Mouse (Mus musculus) embryo, embryonic 11 days (tissue): Measurements from ENCODE around the gene Gm13420.
"Not testable (repeated sequence)": the region's sequence is repeated elsewhere in the genome, so short reads cannot be mapped to it uniquely, and the experiment has no call there.

ENCODE experiments used
- DNase-seq: peaks from one replicate; pipeline ENCODE4 v3.0.0-alpha.2; 2015

Gene Gm13420

GRCm38 (mm10) chr2:29737209-29737925 lies 14.1 kb downstream of the Gm13420 start:
- no peak for DNase-seq

- DNase-seq = no peak
Measured at GRCm38 (mm10) chr2:29735708-29736107, 15.8 kb downstream of the Gm13420 start.

DNA sequence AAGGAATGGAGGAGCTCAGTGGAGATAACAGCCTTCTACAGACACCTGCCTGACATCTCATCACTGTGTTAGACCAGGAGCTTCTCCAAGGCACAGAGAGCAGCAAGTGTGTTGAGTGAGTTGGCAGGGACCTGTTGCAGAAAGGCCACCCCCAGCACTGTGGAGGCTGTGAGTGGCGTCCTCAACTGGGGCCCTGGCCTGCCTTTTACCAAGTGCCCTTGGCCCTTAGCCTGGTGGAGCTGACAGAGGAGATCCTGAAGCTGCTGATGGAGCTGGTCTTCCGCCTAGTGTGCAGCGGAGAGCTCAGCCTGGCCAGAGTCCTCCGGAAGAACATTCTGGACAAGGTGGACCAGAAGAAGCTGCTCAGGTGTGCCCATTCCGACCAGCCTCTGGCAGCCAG lies 18.1 kb downstream of the Gm13420 start:
- DNase-seq = no peak

DNA sequence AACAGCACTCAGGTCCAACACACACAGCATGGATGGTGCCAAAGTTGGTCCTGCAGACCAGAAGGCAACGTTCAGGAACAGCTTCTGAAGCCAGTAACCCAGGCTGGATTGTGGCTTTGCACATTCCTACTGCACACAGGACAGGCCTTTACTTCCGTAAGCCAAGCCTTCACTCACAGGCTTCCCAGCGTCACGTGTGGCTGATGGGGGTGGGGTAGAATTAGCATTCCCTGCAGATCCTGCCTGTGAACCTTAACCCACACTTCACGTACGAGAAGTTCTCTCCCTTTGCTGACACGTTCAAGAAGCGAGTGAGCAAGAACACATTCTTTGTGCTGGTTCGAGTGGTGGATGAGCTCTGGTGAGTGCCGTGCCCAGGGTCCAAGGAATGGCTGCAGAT lies 18.9 kb downstream of the Gm13420 start:
- DNase-seq = no peak

- peak; percentile 22 for DNase-seq
Measured at GRCm38 (mm10) chr2:29731545-29731944, 19.9 kb downstream of the Gm13420 start.

DNA sequence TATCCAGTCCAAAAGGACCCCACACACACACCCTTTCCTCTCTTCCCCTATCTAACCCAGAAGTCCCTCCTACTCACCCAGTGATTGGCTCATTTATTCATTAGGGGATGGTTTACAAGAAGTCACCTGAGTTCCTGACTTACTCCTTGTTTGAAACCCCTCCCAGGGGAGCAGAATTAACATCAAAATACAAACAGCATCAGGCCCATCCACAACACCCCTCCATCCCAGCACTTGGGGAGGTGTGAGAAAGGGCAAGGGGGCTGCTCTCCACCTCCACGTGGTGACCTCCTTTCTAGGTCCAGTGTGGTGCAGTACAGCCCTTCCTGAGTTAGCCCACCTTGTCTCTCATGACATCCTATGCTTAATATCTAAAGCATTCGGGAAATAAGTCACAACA lies 22.0 kb downstream of the Gm13420 start:
- DNase-seq = no peak

DNA sequence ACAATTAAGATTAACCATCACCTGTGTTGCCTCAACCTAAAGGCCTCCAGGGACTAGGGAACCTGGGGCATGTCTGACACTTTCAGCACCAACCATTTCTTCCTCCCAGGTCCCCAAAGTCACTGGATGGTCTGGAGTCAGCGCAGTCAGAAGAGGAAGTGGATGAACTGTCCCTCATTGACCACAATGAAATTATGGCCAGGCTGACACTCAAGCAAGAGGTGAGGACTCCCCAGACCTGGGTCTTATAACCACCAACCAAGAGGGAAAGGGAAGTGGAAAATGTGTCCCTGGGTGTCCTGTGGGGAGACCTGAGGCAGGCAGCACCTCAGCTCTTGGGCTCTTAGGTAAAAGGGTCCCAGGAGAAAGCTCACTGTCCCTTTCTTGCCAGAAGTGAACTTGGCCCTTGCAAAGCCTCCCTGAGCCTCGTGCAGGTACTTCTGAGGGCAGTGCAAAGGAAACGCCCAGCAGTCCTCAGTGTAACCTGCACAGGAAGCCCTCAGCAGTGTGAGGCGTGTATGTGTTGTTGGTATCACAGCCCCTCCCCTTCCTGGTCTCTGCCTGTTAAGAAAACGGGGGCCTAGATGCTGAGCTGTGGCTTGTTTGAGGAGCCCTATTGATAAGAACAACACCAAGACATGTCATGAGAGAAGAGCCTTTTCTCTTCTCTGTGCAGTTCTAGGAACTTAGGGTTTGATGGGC lies 26.7 kb downstream of the Gm13420 start:
- no peak for DNase-seq

DNA sequence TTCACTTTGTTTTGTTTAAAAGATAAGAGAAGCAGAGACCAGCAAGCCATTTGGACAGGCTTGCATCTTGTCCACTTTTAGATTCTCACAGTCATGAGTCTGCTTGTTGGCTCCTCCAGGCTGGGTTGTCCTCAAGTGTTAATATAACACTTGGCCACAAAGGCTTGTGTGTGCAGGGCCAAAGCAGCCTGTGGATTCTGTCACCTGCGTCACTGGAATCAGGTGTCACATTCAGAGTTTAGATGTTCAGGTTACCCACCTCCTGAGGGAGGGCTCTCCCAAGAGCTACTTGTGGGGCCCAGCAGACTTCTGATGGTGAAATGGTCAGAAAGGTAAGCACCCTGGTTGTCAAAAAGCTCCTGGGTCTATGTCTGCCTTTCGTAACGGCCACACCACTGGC lies 28.4 kb downstream of the Gm13420 start:
- DNase-seq = no peak

GRCm38 (mm10) chr2:29718581-29718980 lies 32.9 kb downstream of the Gm13420 start:
- no peak for DNase-seq

DNA sequence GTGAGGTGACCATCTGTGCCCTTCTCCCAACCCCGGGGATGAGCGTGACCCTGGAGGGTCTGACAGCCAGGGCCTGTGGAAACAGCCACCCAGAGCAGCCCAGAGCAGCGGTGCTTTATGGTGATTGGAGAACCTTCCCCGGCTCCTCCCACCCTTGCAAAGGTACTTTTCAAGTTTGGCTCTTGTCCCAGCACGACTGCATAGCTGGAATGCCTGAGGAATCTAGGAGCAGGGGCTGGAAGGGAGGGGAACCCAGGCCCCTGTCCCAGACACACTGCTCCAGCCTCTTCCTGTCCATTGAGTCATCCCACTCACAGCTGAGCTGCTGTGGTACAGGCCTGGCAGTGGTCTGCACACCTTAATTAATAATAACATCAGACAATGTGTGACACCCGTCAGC lies 34.8 kb downstream of the Gm13420 start:
- peak; percentile 75 for DNase-seq

DNA sequence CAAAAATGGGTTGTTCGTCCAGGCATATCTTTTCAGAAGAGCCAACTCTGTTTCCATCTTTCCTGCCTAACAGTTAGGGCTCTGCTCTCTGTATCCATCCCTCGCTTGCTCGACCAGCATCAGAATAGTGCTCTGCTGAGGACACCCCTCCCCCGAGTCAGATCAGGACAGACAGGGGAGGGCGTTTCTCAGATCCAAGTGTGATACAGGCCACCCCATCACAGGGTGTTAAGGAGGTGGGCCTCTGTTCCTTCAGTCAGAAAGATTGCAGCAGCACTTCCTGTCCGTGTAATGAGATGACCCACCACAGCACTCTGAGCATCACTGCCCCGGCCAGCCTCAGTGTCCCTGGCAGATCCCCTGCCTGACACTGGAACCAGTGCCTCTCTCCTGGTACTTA lies 35.3 kb downstream of the Gm13420 start:
- peak; percentile 7 for DNase-seq

DNA sequence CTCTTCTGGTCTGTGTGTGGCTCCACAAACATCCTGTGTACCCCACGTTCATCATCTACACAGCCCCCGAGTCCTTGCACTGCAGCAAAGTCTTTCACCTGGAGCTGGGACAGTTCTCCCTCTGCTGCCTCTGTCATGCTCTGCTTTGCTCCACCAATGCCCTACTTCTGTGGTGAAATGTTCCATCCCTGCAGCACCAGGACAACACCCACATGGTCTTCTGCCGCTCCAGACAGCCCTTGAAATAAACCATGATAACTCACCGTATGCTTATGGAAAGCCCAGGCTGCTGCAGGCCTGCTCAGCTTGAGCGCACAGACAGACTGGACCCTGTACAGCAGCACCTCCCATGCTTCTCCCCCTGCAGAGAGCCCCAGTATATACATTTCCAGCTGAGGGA lies 37.4 kb downstream of the Gm13420 start:
- DNase-seq = no peak

GRCm38 (mm10) chr2:29713501-29713900 lies 38.0 kb downstream of the Gm13420 start:
- no peak for DNase-seq

GRCm38 (mm10) chr2:29711877-29712276 lies 39.6 kb downstream of the Gm13420 start:
- DNase-seq = no peak

- DNase-seq = no peak
Measured at GRCm38 (mm10) chr2:29711038-29711437, 40.4 kb downstream of the Gm13420 start.

GRCm38 (mm10) chr2:29708209-29708608 lies 43.3 kb downstream of the Gm13420 start:
- not testable (repeated sequence) for DNase-seq

DNA sequence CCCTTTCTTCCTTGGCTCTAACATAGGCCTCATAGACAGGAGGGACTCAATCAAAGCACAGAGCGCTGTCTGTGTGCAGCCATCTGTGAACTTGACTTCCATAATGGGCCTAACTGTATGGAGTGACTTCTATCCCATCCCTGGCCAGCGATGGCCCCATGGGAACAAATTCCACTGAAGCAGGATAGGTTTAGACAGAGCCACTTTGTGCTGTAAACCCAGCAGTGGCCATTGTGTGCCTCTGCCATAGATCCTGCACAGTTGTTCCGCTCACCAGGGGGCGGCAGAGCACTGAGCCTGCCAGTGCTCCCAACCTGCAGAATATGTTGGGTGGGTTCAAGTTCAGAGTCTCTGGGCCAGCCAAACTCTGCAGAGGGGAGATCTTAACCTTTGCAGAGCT lies 43.8 kb downstream of the Gm13420 start:
- DNase-seq = peak; percentile 30

DNA sequence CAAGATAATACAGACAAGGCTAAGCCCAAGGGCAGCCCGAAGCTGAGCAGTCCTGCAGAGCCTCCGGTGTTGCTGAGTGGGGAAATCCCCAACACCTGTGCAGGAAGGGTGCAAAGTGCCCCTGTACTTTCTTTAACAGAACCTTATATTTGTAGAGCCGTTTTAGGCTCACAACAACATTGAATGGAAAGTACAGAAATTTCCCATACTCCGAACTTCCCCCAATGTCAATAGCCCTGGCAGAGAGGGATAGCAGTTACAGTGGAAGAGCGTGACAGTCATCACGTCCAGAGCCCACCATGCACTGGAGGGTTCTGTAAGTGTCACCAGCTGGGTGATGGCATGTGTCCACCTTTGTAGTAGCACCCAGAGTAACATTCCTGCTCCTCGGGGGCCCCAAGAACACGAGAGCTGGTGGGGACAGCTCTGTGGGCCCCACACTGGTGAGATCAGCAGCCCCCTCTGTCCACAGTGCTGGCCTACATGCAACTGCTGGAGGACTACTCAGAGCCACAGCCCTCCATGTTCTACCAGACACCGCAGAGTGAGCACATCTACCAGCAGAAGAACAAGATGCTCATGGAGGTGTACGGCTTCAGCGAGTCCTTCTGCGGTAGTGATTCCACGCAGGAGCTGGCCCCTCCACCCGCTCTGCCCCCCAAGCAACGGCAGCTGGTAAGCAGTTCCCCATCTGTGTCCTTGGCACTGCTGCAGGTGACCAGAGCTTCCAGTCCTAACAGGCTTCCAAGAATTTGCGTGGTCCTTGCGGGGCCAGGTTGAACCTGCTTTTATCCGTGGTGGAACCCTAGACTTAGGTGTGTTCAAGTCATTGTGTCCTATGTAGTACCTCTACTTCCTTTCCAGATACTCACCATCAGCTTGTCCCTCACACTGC lies 44.5 kb downstream of the Gm13420 start:
- DNase-seq = no peak

DNA sequence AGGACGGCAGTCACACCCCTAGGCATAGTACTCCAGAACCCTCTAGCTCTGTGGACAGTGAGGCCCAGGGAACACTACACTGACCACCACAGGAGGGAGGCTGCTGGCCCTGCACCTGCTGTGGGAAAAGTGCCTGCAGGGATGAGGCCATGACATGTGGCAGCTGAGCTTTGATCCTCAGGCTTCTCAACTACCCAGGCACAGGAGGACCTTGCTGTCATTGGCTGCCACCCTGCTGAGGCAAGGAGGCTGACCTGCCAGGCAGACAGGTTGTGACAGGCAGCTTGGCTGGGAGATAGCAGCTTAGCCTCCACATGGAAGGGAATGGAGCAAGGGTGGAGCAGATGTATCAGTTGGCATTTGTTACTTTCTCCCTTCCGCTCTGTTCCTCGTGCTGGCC lies 46.0 kb downstream of the Gm13420 start:
- DNase-seq = no peak

GRCm38 (mm10) chr2:29703104-29704081 lies 48.1 kb downstream of the Gm13420 start:
- DNase-seq = no peak

GRCm38 (mm10) chr2:29702189-29702588 lies 49.3 kb downstream of the Gm13420 start:
- DNase-seq = no peak

GRCm38 (mm10) chr2:29701393-29701792 lies 50.1 kb downstream of the Gm13420 start:
- DNase-seq = no peak
